Mouse (Mus musculus): ENCODE measurements at regions not wholly inside any gene's neighbourhood (a gene's known extent, or its start where the extent isn't known, plus 50 kb on each side); places are given as distances from the start of the nearest gene placed in this dataset.

- Histone ChIP-seq H3K4me2 (ENCODE audit: low read depth, low read length) (no peak overlapping the region), H3K4me1 (ENCODE audit: control insufficient read depth, insufficient read depth, low read length) (0 out of 2 replicates have a peak, but pooled peaks cover 2% of the 10 kb centered on the region), H3K9me3 (replicated peaks; ENCODE audit: control insufficient read depth, low read length) (no peaks in the 10 kb centered on the region), H3K27me3 (ENCODE audit: control insufficient read depth, insufficient read depth, low read length) (no peaks in the 10 kb centered on the region), H3K36me3 (ENCODE audit: control insufficient read depth, insufficient read depth) (no peaks in the 10 kb centered on the region), H3K9ac (ENCODE audit: low read length) (no peak overlapping the region), H3K4me3 (ENCODE audit: low read length) (no peak overlapping the region), H3K27ac (ENCODE audit: low read length) (no peak overlapping the region)
- WGBS = 32% methylated on average over 3 of the region's 3 CpGs
- ATAC-seq (replicated peaks; ENCODE audit: extremely low read depth, insufficient read depth, low FRiP score) = no peak
Measured at GRCm38 (mm10) chr10:9066566-9066965, 180.7 kb upstream of the Sash1 start.

- 83% methylated on average over 3 of the region's 3 CpGs for WGBS
- Histone ChIP-seq H3K4me3 (ENCODE audit: low read length) (no peak overlapping the region), H3K9ac (ENCODE audit: low read length) (no peak overlapping the region), H3K27ac (ENCODE audit: low read length) (no peak overlapping the region), H3K4me2 (ENCODE audit: low read depth, low read length) (no peak overlapping the region), H3K9me3 (replicated peaks; ENCODE audit: control insufficient read depth, low read length) (no peaks in the 10 kb centered on the region), H3K36me3 (ENCODE audit: control insufficient read depth, insufficient read depth) (no peaks in the 10 kb centered on the region), H3K4me1 (ENCODE audit: control insufficient read depth, insufficient read depth, low read length) (0 out of 2 replicates have a peak, but pooled peaks cover 2% of the 10 kb centered on the region), H3K27me3 (ENCODE audit: control insufficient read depth, insufficient read depth, low read length) (no peaks in the 10 kb centered on the region)
- ATAC-seq (replicated peaks; ENCODE audit: extremely low read depth, insufficient read depth, low FRiP score) = no peak
Measured at GRCm38 (mm10) chr10:9061979-9062378, 176.1 kb upstream of the Sash1 start.

- H3K4me2 ChIP-seq (ENCODE audit: low read depth, low read length) = no peak overlapping the region
- H3K27me3 ChIP-seq (ENCODE audit: control insufficient read depth, insufficient read depth, low read length) = no peaks in the 10 kb centered on the region
- H3K4me3 ChIP-seq (ENCODE audit: low read length) = no peak overlapping the region
- H3K9me3 ChIP-seq (replicated peaks; ENCODE audit: control insufficient read depth, low read length) = no peaks in the 10 kb centered on the region
- H3K27ac ChIP-seq (ENCODE audit: low read length) = no peak overlapping the region
- ATAC-seq (replicated peaks; ENCODE audit: extremely low read depth, insufficient read depth, low FRiP score) = no peak
- 69% methylated on average over 3 of the region's 3 CpGs for WGBS
- H3K9ac ChIP-seq (ENCODE audit: low read length) = no peak overlapping the region
- H3K36me3 ChIP-seq (ENCODE audit: control insufficient read depth, insufficient read depth) = no peaks in the 10 kb centered on the region
- H3K4me1 ChIP-seq (ENCODE audit: control insufficient read depth, insufficient read depth, low read length) = peaks cover 6% of the 10 kb centered on the region; the same call in 1 of the 2 replicates
Measured at GRCm38 (mm10) chr10:9055274-9055673, 169.4 kb upstream of the Sash1 start.

GRCm38 (mm10) chr10:9053371-9053770 lies 167.5 kb upstream of the Sash1 start:
- H3K9me3 ChIP-seq (replicated peaks; ENCODE audit: control insufficient read depth, low read length) = no peaks in the 10 kb centered on the region
- peaks cover 6% of the 10 kb centered on the region; the same call in 1 of the 2 replicates for H3K4me1 ChIP-seq (ENCODE audit: control insufficient read depth, insufficient read depth, low read length)
- no peak overlapping the region for H3K4me3 ChIP-seq (ENCODE audit: low read length)
- H3K36me3 ChIP-seq (ENCODE audit: control insufficient read depth, insufficient read depth) = no peaks in the 10 kb centered on the region
- no peak for ATAC-seq (replicated peaks; ENCODE audit: extremely low read depth, insufficient read depth, low FRiP score)
- no peak overlapping the region for H3K27ac ChIP-seq (ENCODE audit: low read length)
- H3K4me2 ChIP-seq (ENCODE audit: low read depth, low read length) = no peak overlapping the region
- no peaks in the 10 kb centered on the region for H3K27me3 ChIP-seq (ENCODE audit: control insufficient read depth, insufficient read depth, low read length)
- WGBS = 51% methylated on average over 4 of the region's 4 CpGs
- H3K9ac ChIP-seq (ENCODE audit: low read length) = no peak overlapping the region

GRCm38 (mm10) chr10:9047341-9047740 lies 161.5 kb upstream of the Sash1 start:
- Histone ChIP-seq H3K4me2 (ENCODE audit: low read depth, low read length) (no peak overlapping the region), H3K4me3 (ENCODE audit: low read length) (no peak overlapping the region), H3K36me3 (ENCODE audit: control insufficient read depth, insufficient read depth) (no peaks in the 10 kb centered on the region), H3K4me1 (ENCODE audit: control insufficient read depth, insufficient read depth, low read length) (no peaks in the 10 kb centered on the region), H3K27me3 (ENCODE audit: control insufficient read depth, insufficient read depth, low read length) (no peaks in the 10 kb centered on the region), H3K9me3 (replicated peaks; ENCODE audit: control insufficient read depth, low read length) (no peaks in the 10 kb centered on the region), H3K9ac (ENCODE audit: low read length) (no peak overlapping the region), H3K27ac (ENCODE audit: low read length) (no peak overlapping the region)
- WGBS = 91% methylated on average over 4 of the region's 4 CpGs
- ATAC-seq (replicated peaks; ENCODE audit: extremely low read depth, insufficient read depth, low FRiP score) = no peak

- H3K9ac ChIP-seq (ENCODE audit: low read length) = no peak overlapping the region
- H3K36me3 ChIP-seq (ENCODE audit: control insufficient read depth, insufficient read depth) = no peaks in the 10 kb centered on the region
- no peaks in the 10 kb centered on the region for H3K9me3 ChIP-seq (replicated peaks; ENCODE audit: control insufficient read depth, low read length)
- no peak overlapping the region for H3K4me2 ChIP-seq (ENCODE audit: low read depth, low read length)
- WGBS = 76% methylated on average over 9 of the region's 9 CpGs
- ATAC-seq (replicated peaks; ENCODE audit: extremely low read depth, insufficient read depth, low FRiP score) = no peak
- H3K4me3 ChIP-seq (ENCODE audit: low read length) = no peak overlapping the region
- no peaks in the 10 kb centered on the region for H3K4me1 ChIP-seq (ENCODE audit: control insufficient read depth, insufficient read depth, low read length)
- H3K27me3 ChIP-seq (ENCODE audit: control insufficient read depth, insufficient read depth, low read length) = no peaks in the 10 kb centered on the region
- H3K27ac ChIP-seq (ENCODE audit: low read length) = no peak overlapping the region
Measured at GRCm38 (mm10) chr10:9044746-9045370, 159.0 kb upstream of the Sash1 start.

GRCm38 (mm10) chr10:9043507-9043906 lies 157.6 kb upstream of the Sash1 start:
- Histone ChIP-seq H3K4me2 (ENCODE audit: low read depth, low read length) (no peak overlapping the region), H3K36me3 (ENCODE audit: control insufficient read depth, insufficient read depth) (no peaks in the 10 kb centered on the region), H3K27ac (ENCODE audit: low read length) (no peak overlapping the region), H3K9ac (ENCODE audit: low read length) (no peak overlapping the region), H3K4me1 (ENCODE audit: control insufficient read depth, insufficient read depth, low read length) (no peaks in the 10 kb centered on the region), H3K4me3 (ENCODE audit: low read length) (no peak overlapping the region), H3K27me3 (ENCODE audit: control insufficient read depth, insufficient read depth, low read length) (no peaks in the 10 kb centered on the region), H3K9me3 (replicated peaks; ENCODE audit: control insufficient read depth, low read length) (no peaks in the 10 kb centered on the region)
- WGBS = 79% methylated on average over 1 of the region's 1 CpGs
- ATAC-seq (replicated peaks; ENCODE audit: extremely low read depth, insufficient read depth, low FRiP score) = no peak

GRCm38 (mm10) chr10:9030486-9030885 lies 144.6 kb upstream of the Sash1 start:
- H3K4me3 ChIP-seq (ENCODE audit: low read length) = no peak overlapping the region
- H3K9ac ChIP-seq (ENCODE audit: low read length) = no peak overlapping the region
- H3K4me2 ChIP-seq (ENCODE audit: low read depth, low read length) = no peak overlapping the region
- H3K4me1 ChIP-seq (ENCODE audit: control insufficient read depth, insufficient read depth, low read length) = no peaks in the 10 kb centered on the region
- no peaks in the 10 kb centered on the region for H3K36me3 ChIP-seq (ENCODE audit: control insufficient read depth, insufficient read depth)
- H3K9me3 ChIP-seq (replicated peaks; ENCODE audit: control insufficient read depth, low read length) = no peaks in the 10 kb centered on the region
- 76% methylated on average over 6 of the region's 6 CpGs for WGBS
- no peak overlapping the region for H3K27ac ChIP-seq (ENCODE audit: low read length)
- no peaks in the 10 kb centered on the region for H3K27me3 ChIP-seq (ENCODE audit: control insufficient read depth, insufficient read depth, low read length)
- ATAC-seq (replicated peaks; ENCODE audit: extremely low read depth, insufficient read depth, low FRiP score) = no peak

- Histone ChIP-seq H3K27ac (ENCODE audit: low read length) (no peak overlapping the region), H3K36me3 (ENCODE audit: control insufficient read depth, insufficient read depth) (no peaks in the 10 kb centered on the region), H3K27me3 (ENCODE audit: control insufficient read depth, insufficient read depth, low read length) (no peaks in the 10 kb centered on the region), H3K4me1 (ENCODE audit: control insufficient read depth, insufficient read depth, low read length) (no peaks in the 10 kb centered on the region), H3K9me3 (replicated peaks; ENCODE audit: control insufficient read depth, low read length) (no peaks in the 10 kb centered on the region), H3K9ac (ENCODE audit: low read length) (no peak overlapping the region), H3K4me3 (ENCODE audit: low read length) (no peak overlapping the region), H3K4me2 (ENCODE audit: low read depth, low read length) (no peak overlapping the region)
- no peak for ATAC-seq (replicated peaks; ENCODE audit: extremely low read depth, insufficient read depth, low FRiP score)
- WGBS = 81% methylated on average over 6 of the region's 6 CpGs
Measured at GRCm38 (mm10) chr10:9029506-9029905, 143.6 kb upstream of the Sash1 start.
